Comparison of ENCODE assay signal across 34 mouse cellular contexts in the genomic region with DNA sequence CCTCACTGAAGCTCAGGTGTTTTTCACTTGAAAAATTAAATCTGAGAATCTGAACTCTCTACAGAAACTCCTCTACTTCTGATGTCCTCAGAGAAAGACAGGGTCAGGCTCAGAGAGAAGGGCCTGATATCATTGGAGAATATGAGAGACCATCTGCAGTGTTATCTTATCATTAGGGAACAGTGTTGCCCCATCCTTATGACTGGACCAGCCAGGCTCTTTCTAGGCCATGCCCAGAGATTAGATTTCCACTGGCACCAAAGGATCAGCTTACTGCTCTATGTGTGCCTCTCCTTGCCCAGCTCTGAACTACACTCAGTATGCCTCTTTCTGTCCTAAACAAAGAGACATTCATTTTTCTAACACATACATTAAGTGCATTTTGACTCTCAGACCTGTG. TPM values are rescaled to one million over a fixed set of nuclear protein-coding genes. Genes with fewer than 3 reads are reported as not detected.
DNase-seq lines count a peak whose midpoint lies in the region; ATAC-seq lines count a peak whose summit lies in the region.
"Had no signal": no experiment of that assay in that cellular context is flagged by ENCODE, and none has a peak within 500 bp of the region (broad histone marks: within the 10 kb centered on the region; RNA-seq: fewer than 3 reads in every experiment).

No protein-coding gene starts in this region.

- H3K4me3 ChIP-seq in heart, embryonic 10.5 days: no peak overlapping the region
- no peak overlapping the region for H3K4me3 ChIP-seq in liver, embryonic 13.5 days (replicated peaks)
- no peak overlapping the region for H3K4me3 ChIP-seq in limb, embryonic 10.5 days
- no peak overlapping the region for H3K4me3 ChIP-seq in kidney, embryonic 16.5 days (ENCODE audit: low read length)
- H3K4me3 ChIP-seq: embryonic facial prominence, embryonic 15.5 days; heart, embryonic 15.5 days; layer of hippocampus, adult 2 months; neural tube, embryonic 12.5 days had no signal

- peaks cover 4% of the 10 kb centered on the region; the same call in 1 of the 2 replicates for H3K4me1 ChIP-seq in heart, embryonic 10.5 days
- peaks cover 55% of the 10 kb centered on the region for H3K4me1 ChIP-seq in liver, embryonic 13.5 days (replicated peaks)
- H3K4me1 ChIP-seq in limb, embryonic 10.5 days: no peaks in the 10 kb centered on the region
- no peaks in the 10 kb centered on the region for H3K4me1 ChIP-seq in kidney, embryonic 16.5 days (ENCODE audit: insufficient read depth, low read length)
- H3K4me1 ChIP-seq: embryonic facial prominence, embryonic 15.5 days; heart, embryonic 15.5 days; neural tube, embryonic 12.5 days had no signal

- peak; percentile 80 for DNase-seq in heart, embryonic 10.5 days (ENCODE audit: low spot score)
- DNase-seq in heart, adult 18-20 months: no peak
- DNase-seq in liver, embryonic 13.5 days: no peak
- no peak for DNase-seq in limb, embryonic 10.5 days (ENCODE audit: low spot score)
- no peak for DNase-seq in gastrocnemius, postnatal 14 days
- DNase-seq: adrenal gland, postnatal 14 days; cerebellum, adult 11-12 months; cerebellum, postnatal 25 days; kidney, adult 18-20 months; kidney, postnatal 10 days; lung, postnatal 10 days; right cerebral cortex, adult 18-20 months; thymus, adult 18-20 months; thymus, postnatal 4 days had no signal

- no peak overlapping the region for H3K27ac ChIP-seq in heart, embryonic 10.5 days
- H3K27ac ChIP-seq in liver, embryonic 13.5 days: peak overlapping the region; percentile 94
- no peak overlapping the region for H3K27ac ChIP-seq in limb, embryonic 10.5 days
- no peak overlapping the region for H3K27ac ChIP-seq in kidney, embryonic 16.5 days (ENCODE audit: low read length)
- H3K27ac ChIP-seq: embryonic facial prominence, embryonic 15.5 days; heart, embryonic 15.5 days; layer of hippocampus, adult 2 months; neural tube, embryonic 12.5 days had no signal

- peak; percentile 69 for ATAC-seq in erythroblast, adult 5-6 weeks (replicated peaks; ENCODE audit: low FRiP score, poor library complexity, severe bottlenecking)
- ATAC-seq in liver, embryonic 13.5 days (ENCODE audit: low read depth): peak; percentile 96
- ATAC-seq in megakaryocyte-erythroid progenitor cell, adult 5-6 weeks (replicated peaks; ENCODE audit: low FRiP score, low TSS enrichment, poor library complexity, severe bottlenecking): peak; percentile 74
- ATAC-seq in kidney, embryonic 16.5 days (ENCODE audit: low FRiP score, low TSS enrichment): no peak
- ATAC-seq: activated CD4-positive, CD25-positive, alpha-beta regulatory T cell, adult 4 months; CD4-positive, CD25-positive, alpha-beta regulatory T cell, adult 4 months; forebrain, embryonic 14.5 days; hindbrain, embryonic 16.5 days; Patski had no signal

- H3K9ac ChIP-seq in liver, embryonic 13.5 days: peak overlapping the region; percentile 70
- H3K9ac ChIP-seq in kidney, embryonic 16.5 days (replicated peaks; ENCODE audit: low read length): no peak overlapping the region
- H3K9ac ChIP-seq: embryonic facial prominence, embryonic 15.5 days; heart, embryonic 15.5 days; neural tube, embryonic 12.5 days had no signal

- H3K27me3 ChIP-seq in heart, embryonic 10.5 days (ENCODE audit: insufficient read depth, poor library complexity, severe bottlenecking): no peaks in the 10 kb centered on the region
- no peaks in the 10 kb centered on the region for H3K27me3 ChIP-seq in liver, embryonic 13.5 days
- H3K27me3 ChIP-seq in limb, embryonic 10.5 days (ENCODE audit: low read depth, poor library complexity, severe bottlenecking): no peaks in the 10 kb centered on the region
- H3K27me3 ChIP-seq in kidney, embryonic 16.5 days (ENCODE audit: insufficient read depth, low read length): no peaks in the 10 kb centered on the region
- H3K27me3 ChIP-seq: embryonic facial prominence, embryonic 15.5 days; heart, embryonic 15.5 days; neural tube, embryonic 12.5 days; Patski had no signal

- no peaks in the 10 kb centered on the region for H3K36me3 ChIP-seq in heart, embryonic 10.5 days
- no peaks in the 10 kb centered on the region for H3K36me3 ChIP-seq in liver, embryonic 13.5 days
- H3K36me3 ChIP-seq in limb, embryonic 10.5 days: no peaks in the 10 kb centered on the region
- no peaks in the 10 kb centered on the region for H3K36me3 ChIP-seq in kidney, embryonic 16.5 days (ENCODE audit: insufficient read depth, low read length)
- H3K36me3 ChIP-seq: embryonic facial prominence, embryonic 15.5 days; heart, embryonic 15.5 days; neural tube, embryonic 12.5 days had no signal

- intact Hi-C loops in gastrocnemius, postnatal 14 days (cut with DNase I; ENCODE audit: low total_unique reads): no loop called here

- H3K9me3 ChIP-seq in heart, embryonic 10.5 days: no peaks in the 10 kb centered on the region
- H3K9me3 ChIP-seq in liver, embryonic 13.5 days (replicated peaks): no peaks in the 10 kb centered on the region
- no peaks in the 10 kb centered on the region for H3K9me3 ChIP-seq in limb, embryonic 10.5 days (replicated peaks)
- H3K9me3 ChIP-seq in kidney, embryonic 16.5 days (ENCODE audit: low read length): no peaks in the 10 kb centered on the region
- H3K9me3 ChIP-seq: embryonic facial prominence, embryonic 15.5 days; heart, embryonic 15.5 days; neural tube, embryonic 12.5 days had no signal

- H3K4me2 ChIP-seq in liver, embryonic 13.5 days: peak overlapping the region; percentile 52
- H3K4me2 ChIP-seq in kidney, embryonic 16.5 days (replicated peaks; ENCODE audit: low read depth, low read length): no peak overlapping the region
- H3K4me2 ChIP-seq: embryonic facial prominence, embryonic 15.5 days; heart, embryonic 15.5 days; midbrain, embryonic 11.5 days; neural tube, embryonic 12.5 days had no signal

RNA-seq across cellular contexts. Expression of a gene that starts 12.1 kb away (rescaled TPM):
- polyA plus RNA-seq in heart, embryonic 10.5 days (2016; fragmentation: Nextera tagmentation; extraction: Ambion mirVana): not detected in 2 replicates
- not detected for total RNA-seq in heart, adult 18-20 months (2021)
- not detected in 2 replicates for total RNA-seq in erythroblast, adult 5-6 weeks (2015; ENCODE audit: low replicate concordance)
- total RNA-seq in erythroblast, adult 5-6 weeks (2017; ENCODE audit: low replicate concordance): 0.28 TPM in 1 of 2 replicates, not detected in the other
- not detected in 2 replicates for polyA plus RNA-seq in liver, embryonic 13.5 days (2015; fragmentation: Nextera tagmentation; extraction: Ambion mirVana)
- not detected in 2 replicates for total RNA-seq in megakaryocyte-erythroid progenitor cell, adult 5-6 weeks (2014; fragmentation: Nextera tagmentation)
- total RNA-seq in megakaryocyte-erythroid progenitor cell, adult 5-6 weeks (2017): not detected in 2 replicates
- polyA plus RNA-seq in limb, embryonic 10.5 days (2016; fragmentation: Nextera tagmentation; extraction: Ambion mirVana): not detected in 2 replicates
- polyA plus RNA-seq in kidney, embryonic 16.5 days (2015; fragmentation: Nextera tagmentation; extraction: Ambion mirVana): not detected in 2 replicates
- not detected for total RNA-seq in gastrocnemius, postnatal 14 days (2021)
- total RNA-seq: adrenal gland, postnatal 14 days; ES-E14; hematopoietic stem cell, adult 5-6 weeks; layer of hippocampus, adult 2 months; left cerebral cortex, adult 18-20 months; left cerebral cortex, postnatal 36 days; liver, adult 2 months had no signal
- polyA plus RNA-seq: activated CD4-positive, CD25-positive, alpha-beta regulatory T cell, adult 4 months; brain, embryonic 14.5 days; CD4-positive, CD25-positive, alpha-beta regulatory T cell, adult 4 months; forebrain, embryonic 14.5 days; gonadal fat pad, adult 2 months; heart, embryonic 15.5 days; hindbrain, embryonic 16.5 days; liver, adult 2 months; midbrain, embryonic 11.5 days; neural tube, embryonic 12.5 days; Patski had no signal

RNA-seq across cellular contexts. Expression of a gene that starts 13.3 kb away (rescaled TPM):
- polyA plus RNA-seq in heart, embryonic 10.5 days (2016; fragmentation: Nextera tagmentation; extraction: Ambion mirVana): not detected in 2 replicates
- not detected for total RNA-seq in heart, adult 18-20 months (2021)
- total RNA-seq in erythroblast, adult 5-6 weeks (2015; ENCODE audit: low replicate concordance): 1.0 TPM in 1 of 2 replicates, not detected in the other
- 2.1 TPM in 1 of 2 replicates, not detected in the other for total RNA-seq in erythroblast, adult 5-6 weeks (2017; ENCODE audit: low replicate concordance)
- polyA plus RNA-seq in liver, embryonic 13.5 days (2015; fragmentation: Nextera tagmentation; extraction: Ambion mirVana): 0.12 TPM in 1 of 2 replicates, not detected in the other
- not detected in 2 replicates for total RNA-seq in megakaryocyte-erythroid progenitor cell, adult 5-6 weeks (2014; fragmentation: Nextera tagmentation)
- not detected in 2 replicates for total RNA-seq in megakaryocyte-erythroid progenitor cell, adult 5-6 weeks (2017)
- not detected in 2 replicates for polyA plus RNA-seq in limb, embryonic 10.5 days (2016; fragmentation: Nextera tagmentation; extraction: Ambion mirVana)
- not detected in 2 replicates for polyA plus RNA-seq in kidney, embryonic 16.5 days (2015; fragmentation: Nextera tagmentation; extraction: Ambion mirVana)
- total RNA-seq in gastrocnemius, postnatal 14 days (2021): not detected
- total RNA-seq: adrenal gland, postnatal 14 days; ES-E14; hematopoietic stem cell, adult 5-6 weeks; layer of hippocampus, adult 2 months; left cerebral cortex, adult 18-20 months; left cerebral cortex, postnatal 36 days; liver, adult 2 months had no signal
- polyA plus RNA-seq: activated CD4-positive, CD25-positive, alpha-beta regulatory T cell, adult 4 months; brain, embryonic 14.5 days; CD4-positive, CD25-positive, alpha-beta regulatory T cell, adult 4 months; embryonic facial prominence, embryonic 15.5 days; forebrain, embryonic 14.5 days; gonadal fat pad, adult 2 months; heart, embryonic 15.5 days; hindbrain, embryonic 16.5 days; liver, adult 2 months; midbrain, embryonic 11.5 days; neural tube, embryonic 12.5 days; Patski had no signal

RNA-seq across cellular contexts. Expression of a gene that starts 18.8 kb away (rescaled TPM):
- not detected in 2 replicates for polyA plus RNA-seq in heart, embryonic 10.5 days (2016; fragmentation: Nextera tagmentation; extraction: Ambion mirVana)
- not detected for total RNA-seq in heart, adult 18-20 months (2021)
- not detected in 2 replicates for total RNA-seq in erythroblast, adult 5-6 weeks (2015; ENCODE audit: low replicate concordance)
- total RNA-seq in erythroblast, adult 5-6 weeks (2017; ENCODE audit: low replicate concordance): 1.7 TPM in 1 of 2 replicates, not detected in the other
- 0.21 and 0.33 TPM in 2 replicates for polyA plus RNA-seq in liver, embryonic 13.5 days (2015; fragmentation: Nextera tagmentation; extraction: Ambion mirVana)
- total RNA-seq in megakaryocyte-erythroid progenitor cell, adult 5-6 weeks (2014; fragmentation: Nextera tagmentation): not detected in 2 replicates
- total RNA-seq in megakaryocyte-erythroid progenitor cell, adult 5-6 weeks (2017): not detected in 2 replicates
- polyA plus RNA-seq in limb, embryonic 10.5 days (2016; fragmentation: Nextera tagmentation; extraction: Ambion mirVana): not detected in 2 replicates
- not detected in 2 replicates for polyA plus RNA-seq in kidney, embryonic 16.5 days (2015; fragmentation: Nextera tagmentation; extraction: Ambion mirVana)
- not detected for total RNA-seq in gastrocnemius, postnatal 14 days (2021)
- total RNA-seq: adrenal gland, postnatal 14 days; ES-E14; layer of hippocampus, adult 2 months; left cerebral cortex, adult 18-20 months; liver, adult 2 months had no signal
- polyA plus RNA-seq: activated CD4-positive, CD25-positive, alpha-beta regulatory T cell, adult 4 months; brain, embryonic 14.5 days; CD4-positive, CD25-positive, alpha-beta regulatory T cell, adult 4 months; embryonic facial prominence, embryonic 15.5 days; forebrain, embryonic 14.5 days; gonadal fat pad, adult 2 months; heart, embryonic 15.5 days; hindbrain, embryonic 16.5 days; liver, adult 2 months; midbrain, embryonic 11.5 days; neural tube, embryonic 12.5 days; Patski had no signal

RNA-seq across cellular contexts. Expression of a gene that starts 21.1 kb away (rescaled TPM):
- not detected in 2 replicates for polyA plus RNA-seq in heart, embryonic 10.5 days (2016; fragmentation: Nextera tagmentation; extraction: Ambion mirVana)
- not detected for total RNA-seq in heart, adult 18-20 months (2021)
- not detected in 2 replicates for total RNA-seq in erythroblast, adult 5-6 weeks (2015; ENCODE audit: low replicate concordance)
- 0.14 and 0.34 TPM in 2 replicates for total RNA-seq in erythroblast, adult 5-6 weeks (2017; ENCODE audit: low replicate concordance)
- polyA plus RNA-seq in liver, embryonic 13.5 days (2015; fragmentation: Nextera tagmentation; extraction: Ambion mirVana): not detected in 2 replicates
- not detected in 2 replicates for total RNA-seq in megakaryocyte-erythroid progenitor cell, adult 5-6 weeks (2014; fragmentation: Nextera tagmentation)
- total RNA-seq in megakaryocyte-erythroid progenitor cell, adult 5-6 weeks (2017): not detected in 2 replicates
- polyA plus RNA-seq in limb, embryonic 10.5 days (2016; fragmentation: Nextera tagmentation; extraction: Ambion mirVana): not detected in 2 replicates
- not detected in 2 replicates for polyA plus RNA-seq in kidney, embryonic 16.5 days (2015; fragmentation: Nextera tagmentation; extraction: Ambion mirVana)
- total RNA-seq in gastrocnemius, postnatal 14 days (2021): not detected
- total RNA-seq: adrenal gland, postnatal 14 days; ES-E14; hematopoietic stem cell, adult 5-6 weeks; layer of hippocampus, adult 2 months; left cerebral cortex, adult 18-20 months; left cerebral cortex, postnatal 36 days; liver, adult 2 months had no signal
- polyA plus RNA-seq: activated CD4-positive, CD25-positive, alpha-beta regulatory T cell, adult 4 months; brain, embryonic 14.5 days; forebrain, embryonic 14.5 days; gonadal fat pad, adult 2 months; heart, embryonic 15.5 days; hindbrain, embryonic 16.5 days; liver, adult 2 months; midbrain, embryonic 11.5 days; neural tube, embryonic 12.5 days; Patski had no signal

RNA-seq across cellular contexts. Expression of a gene that starts 28.9 kb away (rescaled TPM):
- polyA plus RNA-seq in heart, embryonic 10.5 days (2016; fragmentation: Nextera tagmentation; extraction: Ambion mirVana): not detected in 2 replicates
- not detected for total RNA-seq in heart, adult 18-20 months (2021)
- total RNA-seq in erythroblast, adult 5-6 weeks (2015; ENCODE audit: low replicate concordance): not detected in 2 replicates
- not detected in 2 replicates for total RNA-seq in erythroblast, adult 5-6 weeks (2017; ENCODE audit: low replicate concordance)
- not detected in 2 replicates for polyA plus RNA-seq in liver, embryonic 13.5 days (2015; fragmentation: Nextera tagmentation; extraction: Ambion mirVana)
- total RNA-seq in megakaryocyte-erythroid progenitor cell, adult 5-6 weeks (2014; fragmentation: Nextera tagmentation): not detected in 2 replicates
- not detected in 2 replicates for total RNA-seq in megakaryocyte-erythroid progenitor cell, adult 5-6 weeks (2017)
- polyA plus RNA-seq in limb, embryonic 10.5 days (2016; fragmentation: Nextera tagmentation; extraction: Ambion mirVana): not detected in 2 replicates
- not detected in 2 replicates for polyA plus RNA-seq in kidney, embryonic 16.5 days (2015; fragmentation: Nextera tagmentation; extraction: Ambion mirVana)
- not detected for total RNA-seq in gastrocnemius, postnatal 14 days (2021)
- total RNA-seq: adrenal gland, postnatal 14 days; ES-E14; hematopoietic stem cell, adult 5-6 weeks; layer of hippocampus, adult 2 months; left cerebral cortex, adult 18-20 months; left cerebral cortex, postnatal 36 days; liver, adult 2 months had no signal
- polyA plus RNA-seq: activated CD4-positive, CD25-positive, alpha-beta regulatory T cell, adult 4 months; brain, embryonic 14.5 days; CD4-positive, CD25-positive, alpha-beta regulatory T cell, adult 4 months; embryonic facial prominence, embryonic 15.5 days; forebrain, embryonic 14.5 days; gonadal fat pad, adult 2 months; heart, embryonic 15.5 days; hindbrain, embryonic 16.5 days; liver, adult 2 months; midbrain, embryonic 11.5 days; neural tube, embryonic 12.5 days; Patski had no signal
